Mouse (Mus musculus) CH12.LX (cell line): ENCODE data around the gene Cplx2. TPM values are rescaled to one million over a fixed set of nuclear protein-coding genes. Genes with fewer than 3 reads are reported as not detected.

Experiments
- polyA plus RNA-seq: library from polyadenylated mRNA; unstranded; fragments of >175 nt; gene quantifications from 2 replicates; pipeline ENCODE4 v1.2.1, GENCODE M21; 2012; ENCODE audit warnings: low read depth; ENCODE audit not compliant: insufficient read length
- total RNA-seq, 2 experiments: library from RNA; depleted of rRNA; stranded (reverse); fragments of 300-350 nt in 1 of 2; fragments of >200 nt in 1 of 2; gene quantifications; 2 replicates each; pipeline ENCODE4 v1.2.3; 2012 to 2014

Gene Cplx2
- total and polyA plus RNA-seq, 3 experiments = 0.05 to 0.21 (median 0.19) TPM

Other genes with a start within 250 kb of the Cplx2 start
- 0.04 TPM in 2 replicates for gene Hrh2, start 179.2 kb upstream of the Cplx2 start, total RNA-seq (2012; rRNA removed)
- gene Hrh2, start 179.2 kb upstream of the Cplx2 start, total RNA-seq (2014; rRNA removed) = 0.07 TPM in 1 of 2 replicates, not detected in the other
- 0.20 and 0.30 TPM in 2 replicates for gene Hrh2, start 179.2 kb upstream of the Cplx2 start, polyA plus RNA-seq
- gene Thoc3, start 97.5 kb downstream of the Cplx2 start, total RNA-seq (2012; rRNA removed) = 77.5 and 84.5 TPM in 2 replicates
- 72.1 and 81.8 TPM in 2 replicates for gene Thoc3, start 97.5 kb downstream of the Cplx2 start, total RNA-seq (2014; rRNA removed)
- 93.1 and 98.7 TPM in 2 replicates for gene Thoc3, start 97.5 kb downstream of the Cplx2 start, polyA plus RNA-seq
- 6.8 and 8.1 TPM in 2 replicates for gene Simc1, start 132.4 kb downstream of the Cplx2 start, total RNA-seq (2012; rRNA removed)
- gene Simc1, start 132.4 kb downstream of the Cplx2 start, total RNA-seq (2014; rRNA removed) = 4.8 and 6.2 TPM in 2 replicates
- gene Simc1, start 132.4 kb downstream of the Cplx2 start, polyA plus RNA-seq = 16.0 and 16.6 TPM in 2 replicates
- 25.0 and 26.4 TPM in 2 replicates for gene 4833439L19Rik, start 194.1 kb downstream of the Cplx2 start, total RNA-seq (2012; rRNA removed)
- 23.1 and 23.5 TPM in 2 replicates for gene 4833439L19Rik, start 194.1 kb downstream of the Cplx2 start, total RNA-seq (2014; rRNA removed)
- 23.0 and 23.5 TPM in 2 replicates for gene 4833439L19Rik, start 194.1 kb downstream of the Cplx2 start, polyA plus RNA-seq
- gene Arl10, start 203.7 kb downstream of the Cplx2 start, total RNA-seq (2012; rRNA removed) = 14.6 and 17.4 TPM in 2 replicates
- 1.7 TPM in 2 replicates for gene Arl10, start 203.7 kb downstream of the Cplx2 start, total RNA-seq (2014; rRNA removed)
- 2.5 and 2.9 TPM in 2 replicates for gene Arl10, start 203.7 kb downstream of the Cplx2 start, polyA plus RNA-seq
- gene Nop16, start 218.7 kb downstream of the Cplx2 start, total RNA-seq (2012; rRNA removed) = 100 and 137 TPM in 2 replicates
- 127 and 132 TPM in 2 replicates for gene Nop16, start 218.7 kb downstream of the Cplx2 start, total RNA-seq (2014; rRNA removed)
- 187 and 197 TPM in 2 replicates for gene Nop16, start 218.7 kb downstream of the Cplx2 start, polyA plus RNA-seq
- gene Higd2a, start 218.9 kb downstream of the Cplx2 start, total RNA-seq (2012; rRNA removed) = 75.7 and 86.0 TPM in 2 replicates
- 44.2 and 51.6 TPM in 2 replicates for gene Higd2a, start 218.9 kb downstream of the Cplx2 start, total RNA-seq (2014; rRNA removed)
- gene Higd2a, start 218.9 kb downstream of the Cplx2 start, polyA plus RNA-seq = 89.8 and 106 TPM in 2 replicates
- gene Cltb, start 240.0 kb downstream of the Cplx2 start, total RNA-seq (2012; rRNA removed) = 17.9 and 18.9 TPM in 2 replicates
- gene Cltb, start 240.0 kb downstream of the Cplx2 start, total RNA-seq (2014; rRNA removed) = 9.2 and 10.2 TPM in 2 replicates
- gene Cltb, start 240.0 kb downstream of the Cplx2 start, polyA plus RNA-seq = 19.5 and 27.2 TPM in 2 replicates